Mouse (Mus musculus): ENCODE measurements around the gene Hoxa10. TPM values are rescaled to one million over a fixed set of nuclear protein-coding genes. Genes with fewer than 3 reads are reported as not detected.

The Hoxa10 gene
- polyA plus RNA-seq, 1 experiment, result not detected

- TF ChIP-seq GATA1 (IDR thresholded peaks at IDR 0.05; ENCODE audit: low read length), result no peak
Measured at GRCm38 (mm10) chr6:52241001-52241621, 457 bp upstream of the Hoxa10 start.

GRCm38 (mm10) chr6:52239625-52240388 lies 847 bp downstream of the Hoxa10 start:
- no peak for TF ChIP-seq GATA1 (IDR thresholded peaks at IDR 0.05; ENCODE audit: low read length)

- no peak for TF ChIP-seq GATA1 (IDR thresholded peaks at IDR 0.05; ENCODE audit: low read length)
Measured at GRCm38 (mm10) chr6:52238976-52239375, 1.7 kb downstream of the Hoxa10 start.

- TF ChIP-seq GATA1 (IDR thresholded peaks at IDR 0.05; ENCODE audit: low read length), result no peak
Measured at GRCm38 (mm10) chr6:52238155-52238545, 2.5 kb downstream of the Hoxa10 start.

- TF ChIP-seq GATA1 (IDR thresholded peaks at IDR 0.05; ENCODE audit: low read length), result no peak
Measured at GRCm38 (mm10) chr6:52237346-52238154, 3.1 kb downstream of the Hoxa10 start.

GRCm38 (mm10) chr6:52236806-52237205 lies 3.8 kb downstream of the Hoxa10 start:
- TF ChIP-seq GATA1 (IDR thresholded peaks at IDR 0.05; ENCODE audit: low read length), result no peak

- no peak for TF ChIP-seq GATA1 (IDR thresholded peaks at IDR 0.05; ENCODE audit: low read length)
Measured at GRCm38 (mm10) chr6:52235866-52236265, 4.8 kb downstream of the Hoxa10 start.

GRCm38 (mm10) chr6:52235267-52235666 lies 5.4 kb downstream of the Hoxa10 start:
- no peak for TF ChIP-seq GATA1 (IDR thresholded peaks at IDR 0.05; ENCODE audit: low read length)

GRCm38 (mm10) chr6:52234428-52235140 lies 6.1 kb downstream of the Hoxa10 start:
- TF ChIP-seq GATA1 (IDR thresholded peaks at IDR 0.05; ENCODE audit: low read length), result no peak

GRCm38 (mm10) chr6:52233546-52234427 lies 6.9 kb downstream of the Hoxa10 start:
- TF ChIP-seq GATA1 (IDR thresholded peaks at IDR 0.05; ENCODE audit: low read length), result no peak

GRCm38 (mm10) chr6:52232984-52233545 lies 7.6 kb downstream of the Hoxa10 start:
- no peak for TF ChIP-seq GATA1 (IDR thresholded peaks at IDR 0.05; ENCODE audit: low read length)

GRCm38 (mm10) chr6:52232568-52232965 lies 8.1 kb downstream of the Hoxa10 start:
- no peak for TF ChIP-seq GATA1 (IDR thresholded peaks at IDR 0.05; ENCODE audit: low read length)

- no peak for TF ChIP-seq GATA1 (IDR thresholded peaks at IDR 0.05; ENCODE audit: low read length)
Measured at GRCm38 (mm10) chr6:52231885-52232567, 8.6 kb downstream of the Hoxa10 start.
